Mouse (Mus musculus) gastrocnemius, postnatal 25 days (tissue): ENCODE measurements around the gene Vav2. TPM values are rescaled to one million over a fixed set of nuclear protein-coding genes. Genes with fewer than 3 reads are reported as not detected.

Experiments
- DNase-seq: peaks from one replicate; pipeline ENCODE4 v3.0.0; 2022
- microRNA-seq, 2 experiments: library from miRNA; unstranded; fragments of <30 nt; microRNA quantifications; one replicate each; pipeline ENCODE4 v1.2.0; 2021; ENCODE audit warnings: borderline replicate concordance in 2 of 2
- total RNA-seq, 2 experiments: library from RNA; stranded (reverse); gene quantifications; 1 replicate in 1 of 2; 2 replicates in 1 of 2; pipeline ENCODE4 v1.2.3; 2021

Gene Vav2
- total RNA-seq, 2 experiments from 2014 or later, result 2.4 to 4.4 TPM

DNA sequence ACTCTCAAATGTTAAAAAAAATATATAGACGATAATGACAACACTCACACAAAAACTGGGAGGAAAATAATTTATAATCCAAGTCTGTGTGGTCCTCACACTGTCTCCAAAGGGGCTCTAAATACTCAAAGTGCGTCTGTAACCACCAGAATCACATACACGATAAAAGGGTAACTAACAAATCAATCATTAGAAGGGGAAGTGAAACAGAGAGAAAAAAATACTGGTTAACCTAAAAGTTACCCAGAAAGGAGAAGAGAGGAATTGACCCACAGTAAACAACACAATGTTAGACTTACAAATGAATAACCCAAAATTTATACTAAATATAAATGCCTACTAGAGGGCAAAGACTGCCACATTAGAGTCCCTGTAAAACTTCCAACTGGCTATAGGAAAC, 161.0 kb downstream of the Vav2 start:
- DNase-seq, result no peak

DNA sequence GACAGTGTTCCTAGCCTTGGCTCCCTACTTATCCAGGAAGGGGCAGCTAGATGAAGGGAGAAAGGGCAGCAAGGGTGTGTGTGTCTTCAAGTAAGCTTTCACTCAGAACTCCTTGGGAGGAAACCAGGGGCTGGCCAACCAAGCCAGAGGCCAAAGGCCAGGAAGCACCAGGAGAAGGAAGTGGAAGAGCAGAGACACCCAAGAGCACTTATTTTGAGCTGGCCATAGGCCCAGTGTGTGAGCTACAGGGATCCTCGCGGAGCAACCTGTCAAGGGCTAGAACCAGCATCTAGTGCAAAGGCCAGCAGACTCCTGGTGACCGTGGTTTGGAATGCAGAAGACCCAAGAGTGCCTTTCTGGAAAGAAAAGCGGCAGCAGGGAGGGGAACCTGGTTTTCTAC, 163.8 kb downstream of the Vav2 start:
- DNase-seq, result no peak

- no peak for DNase-seq
Measured at GRCm38 (mm10) chr2:27251434-27251833, 175.4 kb downstream of the Vav2 start.

DNA sequence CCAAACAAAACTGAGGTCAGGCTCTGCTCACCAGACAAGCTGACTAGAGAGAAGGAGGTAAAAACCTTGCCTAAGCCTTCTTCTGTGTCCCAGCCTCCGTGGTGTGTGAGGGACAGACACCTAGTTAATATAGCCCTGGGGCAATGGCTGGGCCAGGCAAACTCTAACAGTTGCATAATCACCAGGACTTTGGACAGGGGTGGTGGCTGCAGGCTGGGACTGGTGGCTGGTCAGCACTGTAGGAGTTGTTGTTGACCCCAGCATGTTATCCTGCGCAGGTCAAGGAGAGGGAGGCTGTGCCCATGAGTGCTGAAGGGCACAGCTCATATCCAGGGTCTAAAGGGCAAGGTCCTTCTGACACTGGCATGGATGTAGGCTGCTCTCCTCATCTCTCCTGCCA, 178.6 kb downstream of the Vav2 start, which contains the start of gene Sardh:
Gene Sardh, minus strand, starts transcription at position 127 of the 400 bp plus-strand sequence.
- no peak for DNase-seq

- DNase-seq, result no peak
Measured at GRCm38 (mm10) chr2:27247487-27247863, 179.4 kb downstream of the Vav2 start.

GRCm38 (mm10) chr2:27246712-27247486, 179.9 kb downstream of the Vav2 start:
- peak; percentile 88 for DNase-seq

DNA sequence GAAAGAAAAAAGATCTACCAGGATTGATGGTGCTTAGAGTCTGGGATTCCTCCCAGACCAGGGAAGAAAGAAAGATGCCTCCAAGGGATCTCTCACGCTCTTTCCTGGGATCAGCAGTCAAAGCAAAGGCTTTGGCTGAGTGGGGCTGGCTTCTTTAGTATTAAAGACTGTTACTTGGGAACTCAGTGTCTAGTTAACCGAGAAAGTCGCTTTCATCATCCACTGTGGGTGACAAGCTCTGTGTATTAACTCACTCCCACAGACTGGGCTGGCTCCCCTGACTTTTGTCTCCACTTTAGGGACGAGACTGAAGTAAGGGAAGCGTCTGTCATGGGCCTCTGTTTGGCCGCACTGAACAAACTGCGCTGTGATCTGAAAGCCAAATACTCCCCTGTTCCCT, 180.9 kb downstream of the Vav2 start:
- DNase-seq, result no peak

- peak; percentile 28 for DNase-seq
Measured at GRCm38 (mm10) chr2:27237342-27237741, 189.5 kb downstream of the Vav2 start.

DNA sequence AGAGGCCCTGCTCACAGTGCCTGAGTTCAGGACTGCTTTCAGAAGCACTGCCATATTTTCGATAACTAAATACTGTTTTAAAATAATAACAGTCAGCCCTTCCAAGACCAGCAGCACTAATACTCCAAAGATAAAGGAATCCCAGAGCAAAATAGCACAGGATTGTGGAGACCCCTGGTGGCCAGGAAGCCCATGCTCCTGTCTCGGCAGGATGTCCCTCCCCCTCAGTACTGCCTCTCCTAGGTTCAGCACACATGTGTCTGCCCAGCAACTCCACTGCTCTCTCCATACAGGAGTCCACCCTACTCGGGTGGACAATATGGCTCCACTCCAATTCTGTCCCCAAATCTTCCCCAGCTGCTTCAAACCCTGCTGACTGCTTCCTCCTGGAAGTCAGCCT, 191.1 kb downstream of the Vav2 start:
- peak; percentile 48 for DNase-seq

DNA sequence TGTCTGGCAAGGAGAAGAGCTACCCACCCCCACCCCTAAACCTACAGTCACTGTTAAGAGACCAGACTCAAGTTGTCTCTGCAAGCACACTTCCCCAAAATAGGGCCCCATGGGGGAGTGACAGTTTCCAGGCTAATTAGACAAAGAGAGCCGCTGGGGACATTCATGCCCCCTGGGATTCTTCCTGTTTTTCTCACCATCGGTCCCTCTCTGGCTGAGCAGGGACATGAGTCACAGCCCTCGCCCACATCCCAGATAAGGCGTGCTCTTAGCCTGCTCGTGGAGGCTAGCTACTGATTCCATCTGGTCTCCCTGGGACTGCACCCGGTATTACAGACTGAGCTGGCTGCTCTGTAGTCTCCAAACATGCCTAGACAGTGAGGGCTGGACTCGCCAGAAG, 194.5 kb downstream of the Vav2 start:
- DNase-seq, result peak; percentile 27

GRCm38 (mm10) chr2:27229481-27230105, 197.2 kb downstream of the Vav2 start:
- DNase-seq, result no peak

GRCm38 (mm10) chr2:27228809-27229480, 197.9 kb downstream of the Vav2 start:
- no peak for DNase-seq

DNA sequence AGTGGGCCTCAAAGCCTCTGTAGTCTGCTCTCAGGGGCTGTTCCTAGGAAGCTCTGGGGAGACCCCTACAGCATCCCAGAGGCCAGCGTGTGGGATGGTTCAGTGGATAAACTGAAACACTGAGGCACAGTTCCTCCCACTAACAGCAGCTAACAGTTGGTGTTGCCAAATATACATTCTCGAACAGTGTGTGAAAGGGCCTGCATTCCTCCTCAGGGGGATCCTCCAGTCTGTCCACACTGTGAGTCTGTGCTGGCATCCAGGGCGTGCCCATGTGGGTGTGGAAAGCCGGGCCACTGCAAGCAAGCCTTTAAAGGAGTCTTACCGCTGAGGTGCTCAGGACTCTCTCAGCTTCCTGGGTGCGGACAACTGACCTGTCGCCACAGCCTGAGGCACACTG, 200.3 kb downstream of the Vav2 start:
- no peak for DNase-seq

DNA sequence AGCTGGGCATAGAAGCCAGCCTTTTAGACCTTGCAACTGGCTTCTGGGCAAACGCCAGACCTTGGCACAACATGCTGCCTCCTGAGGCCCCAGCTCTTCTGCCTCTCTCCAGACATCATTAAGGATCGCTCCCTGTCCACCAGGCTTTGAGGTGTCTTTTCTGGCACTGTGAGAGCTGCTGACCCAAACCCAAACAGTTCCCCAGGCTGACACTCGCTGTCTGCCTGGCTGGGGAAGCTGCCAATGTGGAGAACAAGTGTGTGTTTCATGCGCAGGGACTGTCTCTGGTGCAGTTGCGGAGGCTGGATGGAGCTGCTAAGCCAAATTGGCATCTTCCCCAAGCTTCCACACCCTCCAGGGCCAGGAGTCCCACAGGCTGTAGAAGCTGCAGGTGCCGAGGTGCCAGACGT, 203.8 kb downstream of the Vav2 start:
- peak; percentile 39 for DNase-seq

DNA sequence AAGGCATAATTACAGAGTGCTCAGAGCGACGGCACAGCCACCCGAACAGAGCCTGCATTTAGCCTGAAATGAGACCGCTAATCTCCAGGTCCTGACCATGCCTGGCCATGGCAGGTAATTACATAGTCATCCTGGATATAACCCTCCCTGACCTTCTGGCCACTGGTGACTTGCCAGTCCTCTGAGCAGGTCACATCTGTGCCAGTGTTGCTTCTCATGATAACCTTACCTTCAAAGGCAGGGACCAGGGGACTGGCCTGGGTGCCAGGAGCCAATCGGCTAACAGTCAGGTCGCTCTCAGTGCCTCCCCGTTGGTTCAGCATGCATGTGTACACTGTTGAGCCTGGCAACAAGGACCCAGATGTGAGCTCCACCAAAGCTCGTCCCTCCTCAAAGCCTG, 208.3 kb downstream of the Vav2 start:
- peak; percentile 7 for DNase-seq

GRCm38 (mm10) chr2:27218121-27218544, 208.7 kb downstream of the Vav2 start:
- no peak for DNase-seq

- DNase-seq, result no peak
Measured at GRCm38 (mm10) chr2:27215537-27215936, 211.3 kb downstream of the Vav2 start.

Small RNA genes lying within 50 kb of the gene (microRNA-seq; reads per million reads assigned to microRNA genes)
- gene Gm24049, result 0 reads per million in 2 experiments
- 0 reads per million in 2 experiments for gene Mir7578

Other genes with a start within 250 kb of the Vav2 start
- 1 to 10 TPM; 2.4 to 2.5 TPM for gene Sardh, start 178.7 kb downstream of the Vav2 start, total RNA-seq
- gene Brd3os, start 15.3 kb upstream of the Vav2 start, total RNA-seq, result 1 to 10 TPM in 1 of 2 experiments, under 1 TPM in 1; 0.74 to 1.3 TPM
- gene Brd3, start 80.6 kb upstream of the Vav2 start, total RNA-seq, result 10 to 100 TPM; 20.5 to 25.1 TPM
- gene Wdr5, start 88.1 kb upstream of the Vav2 start, total RNA-seq, result 10 to 100 TPM; 15.4 to 18.3 TPM
- gene Rxra, start 249.4 kb upstream of the Vav2 start, total RNA-seq, result 10 to 100 TPM; 70.1 to 81.3 TPM